Mouse (Mus musculus): Measurements from ENCODE around the gene Hils1.
"Not testable (repeated sequence)": the region's sequence is repeated elsewhere in the genome, so short reads cannot be mapped to it uniquely, and the experiment has no call there.

Hils1 gene

DNA sequence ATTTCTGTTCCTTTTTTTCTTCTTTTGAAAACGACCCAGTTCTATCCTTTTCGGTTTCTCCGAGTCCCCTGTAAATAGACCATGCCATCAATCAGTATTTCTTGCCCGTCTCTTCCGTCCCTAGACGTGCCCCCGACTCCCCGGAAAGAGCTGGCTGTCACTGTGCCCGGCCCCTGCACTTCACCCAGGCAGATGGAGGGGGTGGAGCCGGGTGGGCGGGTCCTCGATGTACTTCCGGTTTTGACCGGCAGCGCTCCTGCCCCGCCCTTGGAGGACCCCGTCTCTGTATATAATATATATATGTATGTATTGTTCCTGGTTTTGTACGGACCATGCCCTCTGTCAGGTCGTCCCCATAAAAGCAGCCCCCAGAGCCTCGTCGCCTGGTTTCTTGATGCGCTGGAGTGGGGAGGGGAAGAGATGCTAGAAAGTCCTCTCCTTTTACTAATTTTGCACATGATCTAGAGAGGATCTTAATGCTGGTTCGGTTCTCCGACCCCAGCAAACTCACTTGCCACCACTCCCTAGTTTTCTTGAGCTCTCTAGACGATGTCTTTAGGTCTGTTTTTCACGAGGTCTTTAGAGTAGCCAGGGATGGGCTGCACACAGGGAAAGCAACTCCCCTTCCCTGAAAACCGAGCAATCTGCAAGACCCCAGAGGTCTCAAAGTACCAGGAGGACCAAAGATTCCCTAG lies 39.3 kb downstream of the Hils1 start:
- DNase-seq: peak; percentile 98

DNA sequence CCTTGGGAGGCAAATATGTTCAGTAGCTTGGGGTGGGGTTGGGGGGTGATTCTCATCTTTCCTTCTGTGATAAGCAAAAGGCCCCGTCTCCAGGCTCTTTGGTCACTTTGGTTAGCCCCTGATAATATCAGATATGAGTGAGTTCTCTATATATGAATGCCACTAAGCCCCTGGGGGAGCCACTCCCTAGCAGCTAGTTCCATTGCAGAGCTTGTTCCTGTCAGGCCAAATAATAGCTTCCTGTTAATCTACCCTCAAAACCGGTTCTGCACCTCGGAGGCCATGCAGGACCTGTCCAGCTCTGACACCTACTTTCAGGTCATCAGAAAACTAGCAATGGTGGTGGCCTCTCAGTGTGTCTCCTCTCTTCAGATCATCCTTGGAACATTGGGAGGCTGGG lies 40.0 kb downstream of the Hils1 start:
- no peak for DNase-seq

DNA sequence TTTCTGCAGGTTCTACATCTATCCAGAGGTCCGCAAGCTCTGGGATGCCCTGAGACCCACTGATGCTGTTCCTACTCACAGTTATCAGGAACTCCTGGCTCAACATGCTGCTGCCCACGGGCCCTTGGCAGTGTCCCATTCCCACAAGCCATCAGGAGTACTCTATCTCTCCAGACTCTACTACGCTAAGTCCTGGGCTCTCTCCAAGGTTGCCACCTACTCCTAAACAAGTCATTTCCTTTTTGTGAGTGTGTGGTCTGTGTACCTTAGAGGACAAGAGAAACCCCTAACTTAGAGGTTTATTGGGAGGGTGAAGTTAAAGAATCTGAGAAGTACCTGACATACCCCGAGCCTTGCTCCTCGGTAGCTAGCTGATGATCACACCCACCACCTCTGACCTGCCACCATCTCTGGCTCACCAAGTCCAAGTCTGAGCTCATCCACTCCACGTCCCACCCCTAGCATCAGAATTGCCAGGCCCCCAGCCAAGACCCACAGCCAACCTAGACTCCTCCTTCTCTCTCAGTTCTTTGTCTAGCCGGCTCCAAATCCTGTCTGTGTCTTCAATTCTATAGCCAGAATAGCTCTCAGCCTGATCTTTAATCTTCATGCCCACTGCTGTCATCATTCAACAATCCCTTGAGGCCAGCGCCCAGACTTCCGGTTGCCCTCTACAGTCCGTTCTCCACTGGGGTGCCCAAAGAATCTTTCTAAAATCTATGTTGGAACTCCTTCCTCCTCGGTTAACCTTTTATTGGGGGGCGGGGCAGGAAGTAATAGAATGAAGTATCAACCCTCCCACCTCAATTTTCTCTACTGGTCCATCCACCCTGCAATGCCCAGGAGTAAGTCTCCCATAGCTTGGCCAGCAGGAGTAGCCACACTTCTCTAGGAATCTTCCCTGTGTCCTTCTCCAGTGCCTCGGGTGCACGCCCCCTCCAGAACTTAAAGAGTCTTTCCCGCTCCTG lies 41.6 kb downstream of the Hils1 start:
- no peak for DNase-seq

DNA sequence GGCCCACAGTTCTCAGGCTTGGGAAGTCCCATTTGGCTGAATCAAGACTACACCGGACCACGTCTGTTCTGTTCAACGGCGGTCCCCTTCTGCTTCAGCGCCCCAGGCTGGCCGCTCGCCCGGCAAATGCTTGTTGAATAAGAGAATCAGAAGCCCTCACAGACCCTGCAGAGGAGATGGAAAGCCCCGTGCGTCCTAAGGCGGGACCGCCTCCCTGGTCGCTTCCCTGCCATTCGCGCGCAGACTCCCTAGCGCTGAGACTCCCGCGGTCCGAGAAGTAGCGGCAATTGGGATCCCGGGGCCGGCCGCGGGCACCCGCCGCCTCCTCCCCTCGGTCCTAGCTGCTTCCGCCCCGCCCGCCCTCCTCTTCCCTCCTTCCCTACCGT lies 42.2 kb downstream of the Hils1 start, which contains the start of gene Samd14:
Samd14 (plus strand) TSS at position 251 of the 386 bp plus-strand sequence.
- DNase-seq: peak; percentile 98

DNA sequence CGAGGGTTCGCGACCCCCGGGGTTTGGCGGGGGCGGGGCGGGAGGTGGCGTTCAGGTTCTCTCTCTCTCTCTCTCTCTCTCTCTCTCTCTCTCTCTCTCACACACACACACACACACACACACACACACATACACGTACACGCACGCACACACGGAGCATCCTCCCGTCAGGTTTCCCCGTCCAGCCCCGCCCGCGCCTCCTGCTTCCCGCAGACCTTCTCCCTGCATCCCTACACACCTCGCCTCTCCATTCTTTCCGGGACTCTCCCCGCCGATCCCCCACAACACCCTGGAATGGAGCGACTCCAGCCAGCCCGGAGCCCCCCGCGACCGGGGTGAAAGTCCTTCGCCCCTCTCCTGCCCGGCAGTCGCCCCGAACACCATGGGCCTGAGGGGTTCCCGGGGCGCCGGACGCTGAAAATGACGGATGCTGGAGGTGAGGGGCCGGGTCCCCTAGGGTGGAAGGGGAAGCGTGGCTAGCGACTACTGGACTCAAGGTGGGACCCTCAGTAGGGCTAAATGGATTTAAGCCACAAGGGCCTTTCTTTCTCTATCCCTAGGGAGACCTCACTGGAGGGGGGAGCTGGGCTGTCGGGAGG lies 42.8 kb downstream of the Hils1 start:
- peak; percentile 95 for DNase-seq

DNA sequence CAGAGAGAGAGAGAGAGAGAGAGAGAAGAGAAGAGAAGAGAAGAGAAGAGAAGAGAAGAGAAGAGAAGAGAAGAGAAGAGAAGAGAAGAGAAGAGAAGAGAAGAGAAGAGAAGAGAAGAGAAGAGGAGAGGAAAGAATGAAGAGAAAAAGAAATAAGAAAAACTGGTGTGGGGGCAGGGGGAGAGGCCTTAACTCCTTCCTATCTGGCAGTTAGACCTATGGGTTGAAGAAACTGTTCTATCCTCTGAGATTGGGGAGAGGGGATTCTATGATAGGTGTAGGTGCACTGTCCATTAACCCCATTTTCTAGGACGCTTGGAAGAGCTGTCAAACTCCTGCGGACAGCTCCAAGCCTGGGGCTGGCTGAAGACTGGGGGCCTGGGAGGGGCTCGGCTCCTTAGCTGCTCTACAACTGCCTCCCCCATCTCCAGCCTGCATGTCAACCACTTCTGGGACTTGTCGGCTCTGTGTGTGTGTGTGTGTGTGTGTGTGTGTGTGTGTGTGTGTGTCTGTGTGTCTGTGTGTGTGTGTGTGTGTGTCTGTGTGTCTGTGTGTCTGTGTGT lies 43.5 kb downstream of the Hils1 start:
- DNase-seq: not testable (repeated sequence)

DNA sequence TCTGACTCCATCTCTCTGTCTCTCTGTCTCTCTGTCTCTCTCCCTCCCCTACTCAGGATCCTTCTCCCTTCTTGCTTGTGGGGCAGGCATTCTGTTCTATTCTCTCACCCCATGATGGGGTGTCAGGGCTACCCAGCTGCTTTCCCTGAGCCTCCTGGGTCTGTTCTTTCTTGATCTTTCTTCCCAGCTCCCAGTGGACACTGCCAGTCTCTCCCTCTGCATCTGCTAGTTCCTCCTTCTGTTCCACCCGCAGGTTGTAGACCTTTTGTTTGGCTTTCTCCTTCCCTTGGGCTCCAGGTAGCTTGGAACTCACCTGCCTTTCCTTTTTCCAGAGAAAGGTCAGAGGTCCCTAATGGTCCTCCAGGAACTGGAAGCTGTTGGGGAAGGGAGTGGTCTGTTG lies 44.0 kb downstream of the Hils1 start:
- DNase-seq: no peak

DNA sequence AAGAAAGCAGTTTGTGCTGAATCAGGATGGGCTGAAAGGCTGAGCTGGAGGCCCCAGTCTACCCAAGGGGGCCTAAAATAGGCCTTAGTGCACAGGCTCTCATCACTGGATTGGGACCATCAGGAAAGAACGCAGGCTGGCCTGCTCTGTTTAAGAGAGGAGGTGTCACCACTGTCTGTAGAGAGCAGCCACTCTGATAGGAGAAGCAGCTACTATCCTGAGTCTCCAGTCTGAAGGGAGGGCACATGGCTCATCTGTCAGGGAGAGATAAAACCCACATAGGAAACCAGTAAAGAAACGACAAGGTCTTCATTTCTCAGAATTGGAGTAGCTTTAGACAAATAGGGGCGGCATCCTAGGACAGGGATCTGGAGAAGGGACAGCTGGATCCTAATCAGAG lies 44.7 kb downstream of the Hils1 start:
- DNase-seq: no peak

DNA sequence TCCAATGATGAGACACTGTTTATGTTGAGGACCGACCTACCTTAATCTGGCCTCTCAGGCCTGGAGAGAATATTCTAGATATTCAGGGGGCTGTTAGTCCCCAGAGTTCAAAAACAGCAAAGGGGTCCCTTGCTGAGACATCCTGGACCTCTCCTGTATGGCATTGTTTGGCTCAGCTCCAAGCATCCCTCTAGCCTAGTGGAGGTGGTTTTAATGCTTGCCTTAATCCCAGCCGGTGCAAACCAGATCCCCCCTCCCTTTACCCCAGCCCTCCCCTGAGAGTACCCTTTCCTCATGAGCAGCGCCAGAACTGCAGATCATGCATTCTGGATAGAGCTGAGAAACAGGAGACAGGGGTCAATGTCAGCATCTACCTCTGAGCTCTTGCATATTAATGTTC lies 45.1 kb downstream of the Hils1 start:
- DNase-seq: no peak

DNA sequence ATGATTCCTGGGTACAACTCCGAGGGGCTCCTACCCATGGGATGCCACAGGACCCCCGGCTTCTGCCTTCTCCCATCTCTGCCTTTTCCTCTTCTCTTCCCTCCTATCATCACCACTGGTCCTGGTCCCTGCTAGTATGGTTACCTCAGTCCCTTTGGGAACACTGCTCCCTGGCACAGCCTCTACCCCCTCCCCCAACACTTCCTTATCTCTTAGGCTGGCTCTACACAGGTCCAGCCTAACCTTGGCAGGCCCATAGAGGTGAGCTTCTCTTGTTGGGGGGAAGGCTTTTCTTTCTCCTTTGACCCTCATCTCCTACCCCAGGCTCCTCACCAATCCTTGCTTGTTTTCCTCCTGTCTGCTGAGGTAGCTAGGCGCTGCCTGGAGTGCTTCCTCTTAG lies 48.1 kb downstream of the Hils1 start:
- no peak for DNase-seq

Measured in heart, adult 11 months (tissue).